Comparison of ENCODE assay signal across 9 mouse cellular contexts in the genomic region with DNA sequence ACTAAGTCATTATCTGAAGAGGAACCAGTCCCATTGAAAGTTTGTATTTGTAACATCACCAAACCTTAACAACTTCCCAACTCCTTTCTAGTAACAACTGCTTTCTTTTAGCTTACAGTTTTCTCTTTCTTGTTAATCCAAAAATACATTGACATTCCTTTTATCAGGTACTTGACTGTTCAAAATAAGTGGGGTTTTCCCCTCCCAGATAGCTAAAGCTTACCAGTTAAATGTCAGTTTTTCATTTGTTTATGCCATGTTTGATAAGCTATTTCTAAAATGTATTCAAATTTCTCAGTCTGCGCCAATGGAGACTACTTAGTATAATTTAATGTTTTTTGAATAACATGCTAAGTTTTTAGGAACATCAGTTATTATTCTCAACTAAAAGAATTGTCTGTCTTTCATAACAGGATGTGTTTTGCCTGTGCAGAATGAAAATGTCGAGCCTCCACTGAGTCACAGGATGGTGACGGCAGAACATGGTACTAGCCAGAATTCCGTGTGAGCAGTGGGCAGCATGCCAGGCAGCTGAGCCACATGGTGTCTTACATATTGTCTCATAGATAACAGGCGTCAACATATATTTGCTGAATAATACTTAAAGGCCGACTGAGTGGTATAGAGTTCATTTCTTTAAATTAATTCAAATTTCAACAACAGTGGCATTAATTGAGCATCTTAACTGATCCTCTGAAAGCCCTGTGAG.
A peak's percentile ranks its signal among the peaks of the same experiment; 100 is the strongest.
DNase-seq lines count a peak whose midpoint lies in the region; ATAC-seq and TF ChIP-seq lines count a peak whose summit lies in the region.
"Had no signal": no experiment of that assay in that cellular context is flagged by ENCODE, and none has a peak within 500 bp of the region (broad histone marks: within the 10 kb centered on the region; RNA-seq: fewer than 3 reads in every experiment).

No protein-coding gene starts in this region.

- no peak overlapping the region for H3K27ac ChIP-seq in lung, postnatal 0 days (ENCODE audit: low read length)
- H3K27ac ChIP-seq in kidney, embryonic 14.5 days (ENCODE audit: low read depth, low read length): no peak overlapping the region

- H3K36me3 ChIP-seq in lung, postnatal 0 days (ENCODE audit: insufficient read depth, low read length): no peaks in the 10 kb centered on the region
- no peaks in the 10 kb centered on the region for H3K36me3 ChIP-seq in kidney, embryonic 14.5 days (ENCODE audit: control insufficient read depth, insufficient read depth, low read length)

- WGBS in lung, postnatal 0 days: 51% methylated on average over 6 of the region's 6 CpGs
- 85% methylated on average over 6 of the region's 6 CpGs for WGBS in kidney, embryonic 14.5 days

- TF ChIP-seq EP300 in lung, postnatal 0 days (IDR thresholded peaks at IDR 0.05): no peak

- H3K27me3 ChIP-seq in lung, postnatal 0 days (replicated peaks; ENCODE audit: insufficient read depth, low read length): no peaks in the 10 kb centered on the region
- no peaks in the 10 kb centered on the region for H3K27me3 ChIP-seq in kidney, embryonic 14.5 days (ENCODE audit: control insufficient read depth, insufficient read depth, low read length)
- H3K27me3 ChIP-seq: CH12.LX had no signal

- no peak overlapping the region for H3K9ac ChIP-seq in lung, postnatal 0 days (replicated peaks; ENCODE audit: low read depth)
- H3K9ac ChIP-seq in kidney, embryonic 14.5 days (ENCODE audit: low read depth, low read length): no peak overlapping the region

- no peak for TF ChIP-seq CTCF in lung, postnatal 0 days (IDR thresholded peaks at IDR 0.05)

- no peak overlapping the region for H3K4me2 ChIP-seq in lung, postnatal 0 days (replicated peaks; ENCODE audit: low read depth, low read length)
- H3K4me2 ChIP-seq in kidney, embryonic 14.5 days (replicated peaks; ENCODE audit: low read depth, low read length): no peak overlapping the region

- no peak overlapping the region for H3K4me3 ChIP-seq in lung, postnatal 0 days (ENCODE audit: low read depth, low read length)
- no peak overlapping the region for H3K4me3 ChIP-seq in kidney, embryonic 14.5 days (ENCODE audit: low read length)

- no peaks in the 10 kb centered on the region for H3K9me3 ChIP-seq in lung, postnatal 0 days (ENCODE audit: low read length)
- H3K9me3 ChIP-seq in kidney, embryonic 14.5 days (ENCODE audit: control insufficient read depth, low read length): no peaks in the 10 kb centered on the region

- peak; percentile 61 to 73 for DNase-seq in cerebellum, postnatal 10 days
- DNase-seq in cerebellum, adult 11 months: no peak
- peak; percentile 38 for DNase-seq in lung, postnatal 0 days (ENCODE audit: low spot score)
- DNase-seq in lung, adult 18-20 months: no peak
- peak; percentile 35 for DNase-seq in layer of hippocampus, adult 11-12 months (ENCODE audit: low spot score)
- DNase-seq in right cerebral cortex, postnatal 14 days: peak; percentile 46
- DNase-seq in urinary bladder, postnatal 10 days (ENCODE audit: low spot score): no peak

- no peak; the same call in 1 of the 2 replicates for ATAC-seq in lung, postnatal 0 days
- ATAC-seq in kidney, embryonic 14.5 days (ENCODE audit: low FRiP score, low TSS enrichment): no peak

- no peaks in the 10 kb centered on the region for H3K4me1 ChIP-seq in lung, postnatal 0 days (ENCODE audit: insufficient read depth, low read depth, low read length)
- H3K4me1 ChIP-seq in kidney, embryonic 14.5 days (ENCODE audit: control insufficient read depth, insufficient read depth, low read length): no peaks in the 10 kb centered on the region

Comparison
In these comparisons a context has a peak if more than half of its experiments do, and no peak if none do; other contexts are left out.
1. DNase-seq: peak in cerebellum, postnatal 10 days (2 of 2), lung, postnatal 0 days (single experiment), layer of hippocampus, adult 11-12 months (single experiment) and right cerebral cortex, postnatal 14 days (single experiment); none in cerebellum, adult 11 months (single experiment), lung, adult 18-20 months (0 of 2) and urinary bladder, postnatal 10 days (single experiment).